Mouse (Mus musculus) MEL (cell line): Measurements from ENCODE around the gene Csf2rb2. TPM values are rescaled to one million over a fixed set of nuclear protein-coding genes. Genes with fewer than 3 reads are reported as not detected.

Experiments used
- DNase-seq: peaks from one replicate; pipeline ENCODE4 v3.0.0; 2011; ENCODE audit warnings: low read depth, low spot score
- H3K27ac ChIP-seq: 2 replicates; pipeline ENCODE4 v1.5.1; 2012; ENCODE audit warnings: low read depth, mild to moderate bottlenecking, control low read depth, low read length, moderate library complexity; ENCODE audit not compliant: control insufficient read depth
- H3K27me3 ChIP-seq, 2 experiments: fragments of 150-350 bp in 1 of 2; sonication (generic) in 1 of 2; 2 replicates each; pipeline ENCODE4 v1.6.1; 2012; ENCODE audit warnings: low read length in 2 of 2, mild to moderate bottlenecking in 2 of 2, improper control_type of control experiment in 1 of 2, moderate library complexity in 1 of 2; ENCODE audit not compliant: insufficient read depth in 2 of 2, control insufficient read depth in 1 of 2
- H3K36me3 ChIP-seq, 2 experiments: 2 replicates each; pipeline ENCODE4 v1.6.1; 2012 to 2014; ENCODE audit warnings: low read length in 2 of 2, improper control_type of control experiment in 1 of 2, inconsistent platforms in 1 of 2, mild to moderate bottlenecking in 1 of 2; ENCODE audit not compliant: insufficient read depth in 2 of 2, control insufficient read depth in 1 of 2
- H3K4me1 ChIP-seq, 2 experiments: fragments of 150-350 bp in 1 of 2; sonication (generic) in 1 of 2; 2 replicates each; pipeline ENCODE4 v1.6.1; 2012; ENCODE audit warnings: low read length in 2 of 2, improper control_type of control experiment in 1 of 2, mild to moderate bottlenecking in 1 of 2; ENCODE audit not compliant: insufficient read depth in 2 of 2, control insufficient read depth in 1 of 2
- H3K4me3 ChIP-seq, 2 experiments: fragments of 150-350 bp in 1 of 2; sonication (generic) in 1 of 2; 2 replicates each; pipeline ENCODE4 v1.5.1; 2012; ENCODE audit warnings: low read depth in 2 of 2, low read length in 2 of 2, mild to moderate bottlenecking in 2 of 2, moderate library complexity in 2 of 2, control low read depth in 1 of 2, improper control_type of control experiment in 1 of 2; ENCODE audit not compliant: control insufficient read depth in 1 of 2, insufficient read depth in 1 of 2
- H3K79me2 ChIP-seq: 2 replicates; pipeline ENCODE4 v1.6.1; 2012; ENCODE audit warnings: mild to moderate bottlenecking, low read length, moderate library complexity; ENCODE audit not compliant: control insufficient read depth, poor library complexity, insufficient read depth
- H3K9ac ChIP-seq: 2 replicates; pipeline ENCODE4 v1.6.1; 2012; ENCODE audit warnings: low read depth, mild to moderate bottlenecking, control low read depth, low read length, moderate library complexity; ENCODE audit not compliant: control insufficient read depth, poor library complexity, severe bottlenecking
- H3K9me3 ChIP-seq: fragments of 150-350 bp; sonication (generic); replicated peaks from 2 replicates; pipeline ENCODE4 v1.6.1; 2012; ENCODE audit warnings: mild to moderate bottlenecking, low read length, improper control_type of control experiment, moderate library complexity; ENCODE audit not compliant: insufficient read depth
- CTCF ChIP-seq, 3 experiments: IDR thresholded peaks in 2 of 3; conservative IDR thresholded peaks in 1 of 3; 2 replicates each; pipeline ENCODE4 v1.5.1; 2011 to 2012; ENCODE audit warnings: low read length in 3 of 3, low read depth in 2 of 3, mild to moderate bottlenecking in 2 of 3, improper control_type of control experiment in 1 of 3, inconsistent platforms in 1 of 3, mixed read lengths in 1 of 3, moderate library complexity in 1 of 3; ENCODE audit not compliant: control insufficient read depth in 1 of 3, insufficient read depth in 1 of 3, poor library complexity in 1 of 3, severe bottlenecking in 1 of 3
- ELF1 ChIP-seq: IDR thresholded peaks from 2 replicates; pipeline ENCODE4 v1.6.1; 2014; ENCODE audit warnings: low read depth, mild to moderate bottlenecking, inconsistent platforms, low read length, improper control_type of control experiment, moderate library complexity
- EP300 ChIP-seq, 2 experiments: IDR thresholded peaks; 2 replicates each; pipeline ENCODE4 v1.6.1; 2011; ENCODE audit warnings: improper control_type of control experiment in 2 of 2, low read length in 2 of 2, low read depth in 1 of 2, mild to moderate bottlenecking in 1 of 2
- ETS1 ChIP-seq: IDR thresholded peaks from 2 replicates; pipeline ENCODE4 v1.6.1; 2012; ENCODE audit warnings: low read depth, mild to moderate bottlenecking, inconsistent platforms, low read length, improper control_type of control experiment, moderate library complexity
- GATA1 ChIP-seq: IDR thresholded peaks from 2 replicates; pipeline ENCODE4 v1.6.1; 2011; ENCODE audit warnings: low read depth, low read length, improper control_type of control experiment
- MAX ChIP-seq: IDR thresholded peaks from 2 replicates; pipeline ENCODE4 v1.6.1; 2011; ENCODE audit warnings: low read length, improper control_type of control experiment
- MYB ChIP-seq: IDR thresholded peaks from 2 replicates; pipeline ENCODE4 v1.6.1; 2011; ENCODE audit warnings: mild to moderate bottlenecking, low read depth, low read length, improper control_type of control experiment
- RAD21 ChIP-seq: IDR thresholded peaks from 2 replicates; pipeline ENCODE4 v1.6.1; 2011; ENCODE audit warnings: mild to moderate bottlenecking, low read depth, low read length, improper control_type of control experiment
- RCOR1 ChIP-seq: IDR thresholded peaks from 2 replicates; pipeline ENCODE4 v1.6.1; 2012; ENCODE audit warnings: low read depth, mild to moderate bottlenecking, inconsistent platforms, low read length, improper control_type of control experiment
- SIN3A ChIP-seq: IDR thresholded peaks from 2 replicates; pipeline ENCODE4 v1.6.1; 2012; ENCODE audit warnings: low read length, improper control_type of control experiment, inconsistent platforms
- SMC3 ChIP-seq: IDR thresholded peaks from 2 replicates; pipeline ENCODE4 v1.6.1; 2011; ENCODE audit warnings: low read depth, low read length, improper control_type of control experiment
- UBTF ChIP-seq: IDR thresholded peaks from 2 replicates; pipeline ENCODE4 v1.6.1; 2012; ENCODE audit warnings: low read depth, mild to moderate bottlenecking, inconsistent platforms, low read length, improper control_type of control experiment, moderate library complexity, borderline replicate concordance; ENCODE audit not compliant: insufficient read depth
- polyA plus RNA-seq, 2 experiments: library from polyadenylated mRNA; stranded (reverse) in 1 of 2; unstranded in 1 of 2; fragments of >175 nt in 1 of 2; fragments of >200 nt in 1 of 2; gene quantifications; 2 replicates each; pipeline versions ENCODE4 v1.2.1 to v1.2.4; 2012; ENCODE audit warnings: low replicate concordance in 2 of 2, low read depth in 1 of 2; ENCODE audit not compliant: insufficient read length in 2 of 2, insufficient read depth in 1 of 2, missing spikeins in 1 of 2
- total RNA-seq: library from RNA; depleted of rRNA; stranded (reverse); fragments of 300-350 nt; gene quantifications from 2 replicates; pipeline ENCODE4 v1.2.3, GENCODE M21; 2012

The Csf2rb2 gene
- total and polyA plus RNA-seq, 3 experiments, result 0.54 to 1.8 TPM; not detected in 1

- no peak overlapping the region for H3K4me3 ChIP-seq
- no peak overlapping the region for H3K9ac ChIP-seq
- peaks cover 4 to 60% of the 10 kb centered on the region in 2 experiments for H3K4me1 ChIP-seq
- H3K27ac ChIP-seq, result peak overlapping the region; percentile 11; the same call in 1 of the 2 replicates
- no peaks in the 10 kb centered on the region for H3K9me3 ChIP-seq
- TF ChIP-seq RCOR1 (no peak), EP300 (IDR thresholded peaks at IDR 0.05; ENCODE audit: low read depth in 1 of 2, low read length in 2 of 2) (no peak), SIN3A (no peak), MAX (no peak), GATA1 (no peak), MYB (no peak)
- H3K79me2 ChIP-seq, result peaks cover 7% of the 10 kb centered on the region
- DNase-seq, result no peak
- H3K27me3 ChIP-seq, result no peaks in the 10 kb centered on the region
- H3K36me3 ChIP-seq, result peaks cover 0 to 46% of the 10 kb centered on the region in 2 experiments; a peak in 2 of 4 replicates
Measured at GRCm38 (mm10) chr15:78323366-78323765, 17.8 kb upstream of the Csf2rb2 start.

- DNase-seq, result peak; percentile 81
- peak overlapping the region; percentile 91 for H3K27ac ChIP-seq
- H3K79me2 ChIP-seq, result no peaks in the 10 kb centered on the region
- H3K9me3 ChIP-seq, result no peaks in the 10 kb centered on the region
- peaks cover 0 to 50% of the 10 kb centered on the region in 2 experiments; a peak in 2 of 4 replicates for H3K36me3 ChIP-seq
- H3K4me1 ChIP-seq, result peaks cover 6 to 65% of the 10 kb centered on the region in 2 experiments
- TF ChIP-seq SMC3 (peak; percentile 62), RAD21 (peak; percentile 41), UBTF (0 out of 2 replicates have a peak, but pooled peaks have one; percentile 31), CTCF (IDR thresholded peaks at IDR 0.05 in 2 of 3, conservative IDR thresholded peaks at IDR 0.05 in 1 of 3; ENCODE audit: control insufficient read depth in 1 of 3, insufficient read depth in 1 of 3, low read depth in 2 of 3, low read length in 3 of 3, poor library complexity in 1 of 3, severe bottlenecking in 1 of 3) (peak; percentile 79 to 87 (median 83)), ELF1 (0 out of 2 replicates have a peak, but pooled peaks have one; percentile 20), EP300 (IDR thresholded peaks at IDR 0.05; ENCODE audit: low read depth in 1 of 2, low read length in 2 of 2) (no peak), ETS1 (no peak)
- H3K27me3 ChIP-seq, result no peaks in the 10 kb centered on the region
- no peak overlapping the region for H3K4me3 ChIP-seq
- H3K9ac ChIP-seq, result peak overlapping the region; percentile 38
Measured at GRCm38 (mm10) chr15:78320825-78321496, 15.4 kb upstream of the Csf2rb2 start.
